Mouse (Mus musculus): ENCODE data around the gene Mrnip.

DNA sequence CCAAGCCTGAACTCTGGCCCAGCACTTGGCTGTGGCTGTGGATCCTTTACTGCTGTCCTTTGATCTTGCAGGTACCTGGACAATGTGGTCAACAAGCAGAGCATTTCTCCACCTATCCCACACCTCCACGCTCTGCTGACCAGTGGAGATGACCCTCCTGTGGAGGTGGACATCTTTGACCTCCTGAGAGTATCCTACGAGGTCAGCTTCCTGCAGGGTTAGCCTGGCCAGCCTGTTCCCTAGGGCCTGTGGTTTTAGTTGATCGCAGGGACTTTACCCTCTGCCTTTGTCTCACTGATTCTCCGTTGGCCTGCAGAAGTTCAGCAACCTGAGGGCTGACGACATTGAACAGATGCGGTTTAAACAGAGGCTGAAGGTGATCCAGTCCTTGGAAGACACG, 15.9 kb upstream of the Mrnip start:
- TF ChIP-seq CTCF (conservative IDR thresholded peaks at IDR 0.05; ENCODE audit: low read length) (no peak), POU5F1 (IDR thresholded peaks at IDR 0.05; ENCODE audit: borderline replicate concordance, low read length) (no peak), NANOG (IDR thresholded peaks at IDR 0.05; ENCODE audit: borderline replicate concordance, low read length) (no peak)
